Mouse (Mus musculus) erythroblast, adult 5-6 weeks (primary cell): ENCODE measurements at regions not wholly inside any gene's neighbourhood (a gene's known extent, or its start where the extent isn't known, plus 50 kb on each side); places are given as distances from the start of the nearest gene placed in this dataset.

Experiments used
- ATAC-seq: replicated peaks from 2 replicates; pipeline ENCODE4 v1.8.0; 2016; ENCODE audit warnings: moderate number of reproducible peaks, mild to moderate bottlenecking, moderate TSS enrichment, inconsistent platforms; ENCODE audit not compliant: poor library complexity, low FRiP score, severe bottlenecking

DNA sequence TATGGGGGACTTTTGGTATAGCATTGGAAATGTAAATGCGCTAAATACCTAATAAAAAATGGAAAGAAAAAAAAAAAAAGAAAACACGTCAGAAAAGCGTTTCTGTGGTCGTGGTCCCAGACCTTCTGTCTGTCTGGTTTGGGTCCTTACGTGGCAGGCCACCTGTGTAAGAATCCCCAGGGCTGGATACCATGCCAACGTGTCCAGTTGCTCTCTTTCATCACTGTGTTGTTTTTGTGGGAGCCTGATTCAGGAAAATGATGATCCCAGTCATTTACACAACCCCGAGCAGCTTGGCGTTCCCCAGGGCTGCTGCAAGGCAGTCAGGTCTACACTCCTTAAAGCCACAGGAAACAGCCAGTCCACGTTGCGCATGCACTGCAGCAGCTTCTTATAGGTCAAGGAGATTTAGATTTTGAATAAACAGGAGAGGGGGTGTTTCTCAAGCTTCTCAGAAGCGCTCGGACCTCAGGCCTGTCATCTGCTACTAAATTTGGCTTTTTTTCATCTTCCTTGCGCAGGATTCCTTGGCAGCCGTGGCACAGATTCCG, 102.3 kb upstream of the Serp2 start:
- no peak for ATAC-seq

DNA sequence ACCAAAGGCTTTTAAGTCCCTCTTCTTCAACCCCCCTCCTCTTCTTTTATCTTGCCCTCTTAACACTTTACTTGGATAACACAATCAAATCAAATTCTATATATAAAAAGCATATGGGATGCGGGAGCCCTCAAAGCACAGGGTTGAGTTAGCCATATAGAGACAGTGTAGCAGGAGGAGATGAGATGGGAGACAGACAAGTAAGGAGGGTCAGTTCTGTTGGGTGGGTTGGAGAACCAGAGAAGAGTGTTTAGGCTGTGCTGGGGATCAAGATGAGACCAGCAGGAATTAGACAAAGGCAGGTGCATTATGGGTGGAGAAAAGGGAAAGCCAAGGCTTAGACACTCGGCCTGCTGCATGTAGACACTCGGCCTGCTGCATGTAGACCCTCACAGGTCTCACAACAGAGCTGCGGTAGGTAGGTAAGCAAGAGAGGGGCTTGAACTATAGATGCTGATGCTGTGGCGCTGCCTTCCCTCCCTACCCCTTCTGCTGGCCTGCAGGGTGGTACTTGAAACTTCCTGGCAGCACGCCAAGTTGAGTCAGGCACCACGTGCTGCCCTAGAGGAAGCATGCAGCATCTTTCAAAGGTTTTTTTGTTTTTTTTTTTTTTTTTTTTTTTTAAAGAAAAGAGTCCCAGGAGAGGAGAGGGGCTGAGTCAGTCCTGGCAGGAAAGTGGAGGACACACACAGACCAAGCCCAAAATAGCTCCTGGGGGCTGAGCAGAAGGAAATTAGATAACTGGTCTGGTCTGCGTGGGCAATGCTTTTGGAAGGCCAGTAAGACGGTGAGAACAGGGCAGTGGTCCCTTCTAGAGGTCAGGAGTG, 101.3 kb upstream of the Serp2 start:
- ATAC-seq, result no peak

DNA sequence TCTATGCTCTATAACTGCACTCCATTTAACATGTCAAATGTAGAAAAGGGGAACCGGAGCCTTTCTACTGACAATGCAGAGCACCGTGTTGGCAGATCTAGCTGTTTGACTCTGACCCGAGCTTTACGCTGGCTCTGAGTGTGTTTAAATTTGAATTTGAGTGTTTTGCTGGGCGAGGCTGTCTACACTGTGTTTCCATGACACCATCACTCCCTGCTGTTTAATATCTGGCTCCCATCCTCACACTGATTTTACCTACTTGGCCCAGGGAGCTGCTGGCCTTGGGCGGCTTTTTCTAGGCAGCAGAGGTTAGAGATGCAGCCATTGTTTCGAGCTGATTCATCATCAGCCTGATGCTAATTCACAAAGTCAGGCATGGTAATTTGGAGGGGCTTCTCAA, 100.7 kb upstream of the Serp2 start:
- ATAC-seq, result no peak

DNA sequence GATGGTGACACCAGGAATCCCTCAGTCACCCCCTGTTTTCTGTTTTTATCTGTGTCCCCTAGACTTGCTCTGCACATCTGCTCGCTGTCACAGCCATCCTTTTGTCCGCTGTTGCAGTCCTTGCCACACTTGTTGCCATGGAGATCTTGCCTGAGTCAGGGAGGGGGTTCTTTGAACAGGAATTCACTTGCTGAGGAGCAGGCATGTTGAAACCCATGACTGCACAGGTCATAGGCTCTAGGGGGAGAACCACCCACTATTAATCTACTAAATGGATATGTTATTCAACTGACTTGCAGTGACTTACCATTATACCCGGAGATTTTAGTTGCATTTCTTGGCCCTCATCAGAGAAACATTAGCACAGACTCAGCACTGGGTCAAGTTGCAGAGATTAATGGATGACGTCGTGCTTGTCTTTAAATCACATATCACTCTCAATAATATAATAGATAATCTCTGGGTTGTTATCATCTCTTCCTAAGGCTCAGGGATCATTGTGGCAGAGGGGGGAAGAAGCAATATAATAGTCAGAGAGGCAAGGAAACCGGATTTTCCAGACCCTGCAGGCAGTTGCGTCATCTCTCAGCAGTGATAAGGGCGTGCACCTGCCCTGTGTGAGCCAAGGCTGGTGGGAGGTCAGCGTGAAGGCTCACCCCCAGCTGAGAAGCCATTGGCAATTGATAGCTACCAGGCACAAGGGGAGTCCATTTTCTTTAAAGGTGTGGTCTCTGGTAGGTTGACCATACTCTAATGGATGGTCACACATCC, 95.9 kb upstream of the Serp2 start:
- no peak for ATAC-seq

DNA sequence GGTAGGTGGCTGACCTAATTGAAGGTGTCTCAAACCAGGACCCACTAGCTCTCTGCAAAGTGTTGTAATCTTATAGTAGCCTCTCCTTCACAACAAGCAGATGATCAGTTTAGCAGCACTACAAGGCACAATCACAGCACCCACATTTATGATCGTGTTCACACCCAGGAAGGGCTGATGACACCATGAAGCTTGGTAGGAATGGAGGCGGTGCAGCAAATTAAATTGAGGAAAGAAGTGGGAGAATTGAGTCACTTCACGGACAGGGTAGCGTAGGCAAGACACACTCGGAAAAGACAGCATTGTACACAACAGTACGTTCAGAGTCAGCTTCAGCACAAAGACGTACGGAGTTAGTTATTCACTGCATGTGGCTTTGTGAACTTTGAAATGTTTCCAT, 94.4 kb upstream of the Serp2 start:
- no peak for ATAC-seq

DNA sequence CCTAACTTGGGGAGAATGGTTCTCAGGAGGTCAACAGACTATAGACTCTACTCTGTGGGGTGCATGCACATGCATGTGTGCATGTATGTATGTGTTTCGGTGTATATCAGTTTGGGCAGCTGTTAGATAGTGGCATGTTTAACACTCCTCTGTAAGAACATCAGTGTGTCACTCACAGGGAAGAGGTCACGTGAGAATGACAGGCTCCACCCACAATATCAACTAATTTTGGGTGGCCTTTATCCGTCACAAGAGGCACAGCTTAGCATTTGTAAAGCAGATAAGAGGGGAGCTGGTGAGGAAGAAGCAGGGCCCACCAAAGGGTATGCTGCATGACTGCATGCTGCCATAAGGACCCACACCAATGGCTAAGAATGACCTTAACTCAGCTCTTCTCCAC, 93.2 kb upstream of the Serp2 start:
- no peak for ATAC-seq

DNA sequence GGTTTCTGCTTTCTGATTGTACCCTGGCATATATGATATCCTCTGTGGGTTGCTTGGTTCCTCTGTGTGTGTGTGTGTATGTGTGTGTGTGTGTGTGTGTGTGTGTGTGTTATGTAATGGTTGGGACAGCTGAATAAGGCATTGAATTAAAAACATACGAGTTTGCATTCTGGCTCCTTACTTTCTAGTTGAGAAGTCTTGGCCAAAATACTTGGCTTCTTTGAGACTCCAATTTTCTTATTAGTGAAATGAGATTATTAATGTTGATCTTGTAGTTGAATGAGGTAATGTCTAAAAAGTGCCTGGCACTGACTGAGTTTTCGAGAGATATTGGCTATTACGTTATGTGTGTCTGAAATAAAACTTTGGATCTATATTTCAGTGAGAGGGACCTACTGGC, 88.0 kb upstream of the Serp2 start:
- ATAC-seq, result no peak

DNA sequence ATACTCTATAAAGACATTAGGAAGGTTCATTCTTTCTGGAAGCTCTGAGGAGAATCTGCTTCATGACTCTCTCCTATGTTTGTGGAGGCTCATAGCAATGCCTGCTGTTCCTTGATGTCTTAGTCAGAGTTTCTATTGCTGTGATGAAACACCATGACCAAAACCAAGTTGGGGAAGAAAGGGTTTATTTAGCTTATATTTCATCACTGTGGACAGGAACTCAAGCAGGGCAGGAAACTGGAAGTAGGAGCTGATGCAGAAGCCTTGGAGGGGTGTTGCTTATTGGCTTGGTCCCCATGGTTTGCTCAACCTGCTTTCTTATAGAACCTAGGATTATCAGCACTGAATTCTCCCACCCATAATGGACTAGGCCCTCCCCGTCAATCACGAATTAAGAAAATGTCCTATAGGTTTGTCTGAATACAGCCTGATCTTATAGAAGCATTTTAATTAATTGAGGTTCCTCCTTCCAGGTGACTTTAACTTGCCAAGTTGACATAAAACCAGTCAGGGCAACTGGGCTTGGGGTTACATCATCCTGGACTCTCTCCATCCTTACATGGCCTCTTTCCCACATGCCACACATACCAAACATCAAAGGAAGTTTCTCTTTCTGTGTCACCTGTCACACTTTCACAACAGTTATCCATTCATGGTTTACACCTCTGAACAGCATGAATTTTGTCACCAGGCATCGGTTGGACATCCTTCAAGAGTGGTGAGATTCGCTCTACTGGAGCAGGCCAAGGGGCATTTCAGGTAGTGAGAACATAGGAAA, 85.3 kb upstream of the Serp2 start:
- no peak for ATAC-seq

DNA sequence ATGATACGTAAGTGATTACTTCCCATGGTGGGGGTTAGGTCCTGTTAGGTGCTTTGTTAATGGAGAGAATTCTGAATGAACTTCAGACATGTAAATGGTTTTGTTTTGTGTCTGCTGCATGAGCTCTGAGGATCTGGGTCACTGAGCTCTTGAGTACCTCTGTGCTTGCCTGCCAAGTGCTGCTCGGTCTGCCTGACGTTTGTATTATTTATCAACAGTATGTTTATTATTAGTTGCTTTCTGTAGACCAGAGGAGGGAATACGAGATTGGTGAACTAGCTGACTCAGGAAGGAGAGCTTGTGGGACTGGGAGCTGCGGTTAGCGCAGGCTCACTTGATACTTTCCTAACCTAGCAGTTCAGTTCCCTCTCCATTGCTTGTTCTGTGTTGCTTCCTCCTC, 76.5 kb upstream of the Serp2 start:
- ATAC-seq, result no peak

DNA sequence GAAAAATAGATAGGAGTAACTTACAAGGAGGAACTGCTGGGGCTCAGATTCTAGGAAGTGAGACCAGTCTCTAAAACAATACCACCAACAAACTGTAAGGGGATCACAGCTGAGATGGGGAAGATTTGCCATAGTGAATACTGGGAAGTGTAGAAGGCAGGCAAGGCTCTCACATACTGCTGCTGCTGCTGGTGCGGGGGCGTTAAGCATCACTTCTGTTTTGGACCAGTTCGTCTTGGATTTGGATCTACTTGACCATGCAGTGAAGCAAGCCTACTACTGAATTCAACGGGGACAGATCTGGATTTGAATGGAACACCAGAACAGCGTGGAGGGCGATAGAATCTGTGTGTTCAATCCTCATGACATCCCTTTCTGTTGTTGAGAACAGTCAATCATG, 76.1 kb upstream of the Serp2 start:
- no peak for ATAC-seq

DNA sequence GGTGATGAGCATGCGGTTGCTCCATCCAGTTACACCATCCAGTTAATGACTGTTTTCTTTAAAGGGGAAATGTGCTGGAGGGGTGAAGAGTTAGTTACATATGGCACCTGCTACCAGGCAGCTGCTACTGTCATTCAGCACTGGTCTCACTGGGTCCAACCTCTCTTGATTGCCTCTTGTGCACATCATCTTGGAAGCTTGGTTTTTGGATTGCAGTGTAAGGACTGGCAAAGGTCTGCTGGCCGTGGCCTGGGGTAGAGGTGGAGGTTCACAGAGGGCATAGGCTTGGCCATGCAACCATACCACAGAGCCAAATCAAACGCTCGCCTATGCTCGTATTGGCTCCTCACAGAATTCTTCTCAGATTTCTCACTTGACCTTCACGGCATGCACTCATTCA, 75.1 kb upstream of the Serp2 start:
- no peak for ATAC-seq

DNA sequence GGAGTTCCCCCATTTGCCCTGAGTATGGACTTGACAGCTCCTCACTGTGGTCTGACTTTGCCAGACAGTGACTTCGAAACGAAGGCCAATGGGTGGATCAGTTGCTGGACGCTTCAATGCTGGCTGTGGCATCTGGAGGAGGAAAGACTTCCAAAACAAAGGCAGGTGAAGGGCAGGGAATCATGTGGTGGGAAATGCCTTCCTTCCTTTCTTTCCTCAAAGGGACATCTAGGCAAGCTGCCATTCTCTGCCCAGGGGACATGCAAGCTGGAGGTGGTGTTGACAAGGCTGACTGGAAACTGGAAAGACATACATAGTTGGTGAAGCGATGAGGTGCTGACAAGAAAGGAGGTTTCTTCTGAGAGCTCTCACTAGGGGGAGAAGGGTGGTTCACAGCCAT, 74.5 kb upstream of the Serp2 start:
- ATAC-seq, result no peak

DNA sequence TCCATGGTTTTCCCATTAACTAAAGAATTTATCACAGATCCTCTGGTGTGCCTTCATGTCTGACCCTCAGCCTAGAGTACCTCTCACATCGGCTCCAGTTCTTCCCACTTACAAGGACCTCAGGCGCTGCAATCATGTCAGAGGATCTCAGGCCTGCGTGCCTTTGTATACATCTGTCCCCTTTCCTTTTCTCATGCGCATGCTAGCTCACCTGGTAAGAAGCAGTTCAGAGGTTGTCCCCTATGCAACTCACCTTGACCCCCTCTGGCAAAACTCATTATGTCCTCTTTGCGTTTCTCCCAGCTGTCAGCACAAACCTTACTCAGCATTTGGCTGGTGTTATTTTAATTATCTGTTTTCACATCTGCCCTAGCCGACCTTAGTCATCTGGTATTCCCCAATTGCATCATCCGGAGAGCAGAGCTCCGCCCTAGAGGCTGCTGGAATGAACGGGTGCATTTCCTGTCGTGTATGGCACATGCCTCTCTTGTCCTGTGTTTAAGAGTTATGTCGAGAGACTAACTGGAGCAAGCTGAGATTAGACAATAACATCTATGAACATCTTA, 73.3 kb upstream of the Serp2 start:
- no peak for ATAC-seq

DNA sequence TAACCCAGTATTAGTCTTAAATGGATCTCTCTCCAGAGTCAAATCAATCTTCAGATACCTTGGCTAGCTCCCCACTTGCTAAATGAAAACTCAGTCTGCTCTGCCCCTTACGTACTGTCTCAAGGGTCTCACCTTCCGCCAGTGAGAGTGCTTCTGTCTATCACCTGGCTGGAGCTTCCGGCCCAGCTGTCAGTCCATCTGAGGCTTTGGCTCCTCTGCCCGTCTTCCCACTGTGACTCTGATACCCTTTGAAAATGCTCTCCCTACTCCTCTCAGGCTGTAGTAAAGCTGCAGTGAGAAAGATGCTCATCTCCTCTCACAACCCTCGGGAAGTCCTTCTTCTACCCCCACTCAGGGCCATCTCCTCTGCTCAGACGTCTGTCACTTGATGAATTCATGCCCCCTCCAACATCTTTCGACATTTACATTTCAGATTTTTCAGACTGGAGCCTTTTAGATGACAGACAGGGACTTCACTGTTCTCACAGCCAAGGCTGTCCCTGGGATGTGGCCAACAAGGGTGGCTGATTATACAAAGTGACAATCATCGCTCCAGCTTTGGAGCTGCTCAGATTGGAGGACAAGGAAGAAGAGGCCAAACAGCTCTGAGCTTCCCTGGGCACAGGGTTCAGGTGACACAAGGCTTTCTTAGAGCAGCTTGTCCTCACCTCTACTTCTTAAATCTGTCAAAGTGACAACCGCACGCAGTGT, 71.6 kb upstream of the Serp2 start:
- no peak for ATAC-seq

DNA sequence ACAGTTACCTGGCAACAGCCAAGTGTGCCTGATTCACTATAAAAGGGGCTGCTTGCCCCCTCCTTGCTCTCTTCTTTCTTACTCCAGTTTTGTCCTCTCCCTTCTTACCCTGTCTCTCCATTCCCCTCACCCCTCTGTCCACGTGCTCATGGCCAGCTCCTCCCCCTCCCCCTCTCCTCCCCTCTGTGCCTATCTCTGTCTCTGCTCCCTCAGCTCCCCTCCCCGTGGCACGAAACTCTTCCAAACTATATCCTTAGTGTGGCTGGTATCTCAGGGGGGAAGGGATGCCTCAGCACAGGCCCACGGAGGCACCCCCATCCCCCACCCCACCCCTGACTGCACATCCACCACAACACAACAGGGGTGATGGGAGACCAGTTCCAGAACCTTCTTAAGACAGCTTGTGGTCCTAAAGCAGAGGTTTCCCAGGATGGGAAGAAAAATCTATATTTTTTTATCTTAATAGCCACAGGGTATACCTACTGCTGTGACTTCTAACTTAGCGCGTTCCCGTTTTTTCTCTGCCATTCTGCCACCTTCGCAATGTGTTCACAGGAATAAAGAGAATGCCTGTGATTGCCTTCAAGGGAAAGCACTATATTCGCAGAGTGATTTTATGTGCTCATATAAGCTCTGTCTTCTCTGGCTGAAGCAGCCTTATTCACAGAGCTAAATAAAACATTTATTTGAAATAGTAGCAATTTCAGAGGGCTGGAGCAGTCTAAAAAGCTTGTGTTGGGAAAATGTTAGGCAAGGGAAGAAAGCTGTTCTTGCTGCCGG, 69.1 kb upstream of the Serp2 start:
- no peak for ATAC-seq

DNA sequence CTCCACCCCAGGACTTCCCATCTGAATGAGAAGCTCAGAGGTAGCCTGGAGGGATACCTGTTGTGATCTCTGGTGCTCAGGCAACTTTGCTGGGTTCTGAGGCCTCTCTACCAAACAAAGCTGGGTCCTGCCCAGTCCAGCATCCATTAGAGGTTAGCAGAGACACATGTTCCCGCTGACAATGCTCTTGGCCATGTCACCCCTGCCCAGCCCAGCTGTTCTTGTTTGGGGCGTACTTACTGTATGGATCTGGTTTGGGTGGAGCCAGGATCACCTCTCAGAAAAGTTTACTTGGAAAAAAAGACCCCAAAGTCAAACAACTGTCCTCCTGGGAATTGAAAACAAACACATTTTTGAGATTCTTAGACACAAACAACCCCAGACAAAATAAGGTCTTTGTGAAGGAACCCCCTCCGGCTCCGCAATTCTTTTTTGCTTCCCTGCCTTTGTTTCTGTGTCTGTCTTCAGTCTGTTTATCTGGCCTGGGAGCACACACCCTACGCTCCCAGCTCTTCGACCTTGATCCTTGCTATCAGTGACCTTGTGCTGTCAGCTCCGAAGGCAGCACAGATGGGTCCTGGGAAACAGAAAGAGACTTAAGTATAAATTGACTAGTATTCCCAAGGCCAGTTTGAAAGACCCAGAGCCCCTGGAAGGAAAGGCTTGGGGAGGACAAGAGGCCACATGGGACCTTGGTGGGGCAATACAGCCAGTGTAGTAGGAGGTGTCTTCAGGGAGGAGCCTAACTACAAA, 68.1 kb upstream of the Serp2 start:
- no peak for ATAC-seq

DNA sequence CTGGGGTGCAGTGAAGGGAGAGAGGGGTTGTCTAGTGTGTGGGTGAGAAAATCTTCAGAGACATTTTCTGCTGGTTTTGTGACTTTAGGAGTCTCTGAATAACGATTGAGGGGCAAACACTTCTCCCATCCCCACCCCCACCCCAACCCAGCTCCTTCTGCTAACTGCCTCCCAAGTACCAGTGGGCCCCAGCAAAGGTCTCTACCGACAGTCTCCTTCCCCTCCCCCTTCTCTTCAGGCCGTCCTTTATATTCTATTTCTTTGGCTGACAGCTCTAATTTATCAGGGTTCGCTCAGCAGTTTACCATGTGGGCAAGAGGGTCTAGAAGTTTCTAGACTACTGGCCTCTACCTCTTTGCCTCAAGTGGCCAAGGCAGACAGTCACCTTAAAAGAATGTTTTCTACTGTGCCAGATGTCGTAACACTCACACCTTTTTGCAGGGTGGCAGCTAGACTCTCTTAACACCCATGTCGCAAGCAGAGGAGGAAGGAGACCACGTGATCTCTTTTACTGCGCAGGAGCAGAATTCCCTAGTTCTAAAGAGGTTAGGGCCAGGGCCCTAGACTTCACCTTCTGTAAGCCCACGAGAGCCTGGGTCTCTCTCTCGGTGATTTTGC, 66.8 kb upstream of the Serp2 start:
- ATAC-seq, result no peak
